Mouse (Mus musculus) brain, embryonic 14.5 days (tissue): ENCODE data around the gene F5. TPM values are rescaled to one million over a fixed set of nuclear protein-coding genes. Genes with fewer than 3 reads are reported as not detected.
"Not testable (repeated sequence)": the region's sequence is repeated elsewhere in the genome, so short reads cannot be mapped to it uniquely, and the experiment has no call there.

Source experiments
- DNase-seq: peaks from one replicate; pipeline ENCODE4 v3.0.0-alpha.2; 2011; ENCODE audit warnings: low read depth
- CTCF ChIP-seq: fragments of 200-500 bp; IDR thresholded peaks from 2 replicates; pipeline ENCODE4 v1.5.1; 2012; ENCODE audit warnings: inconsistent platforms, mild to moderate bottlenecking, moderate library complexity, borderline replicate concordance; ENCODE audit not compliant: insufficient read depth, insufficient read length; ENCODE audit errors: extremely low read depth
- POLR2A ChIP-seq: fragments of 200-500 bp; IDR thresholded peaks from 2 replicates; pipeline ENCODE4 v1.6.1; 2012; ENCODE audit warnings: mild to moderate bottlenecking, inconsistent platforms, borderline replicate concordance; ENCODE audit not compliant: poor library complexity, insufficient read depth, insufficient read length, severe bottlenecking; ENCODE audit errors: extremely low read depth
- polyA plus RNA-seq: library from polyadenylated mRNA; depleted of rRNA; stranded (reverse); fragments of >200 nt; gene quantifications from 2 replicates; pipeline ENCODE4 v1.2.3, GENCODE M21; 2012

The F5 gene
- polyA plus RNA-seq, 1 experiment: 0.36 TPM

GRCm38 (mm10) chr1:164214190-164214589, 62.6 kb downstream of the F5 start:
- DNase-seq: peak; percentile 6
- TF ChIP-seq CTCF: no peak
- no peak for TF ChIP-seq POLR2A

GRCm38 (mm10) chr1:164215097-164215496, 63.5 kb downstream of the F5 start:
- DNase-seq: no peak

GRCm38 (mm10) chr1:164215540-164215939, 63.9 kb downstream of the F5 start:
- DNase-seq: peak; percentile 3
- TF ChIP-seq POLR2A (no peak), CTCF (no peak)

More at GRCm38 (mm10) chr1:164215097-164215496, 63.5 kb downstream of the F5 start:
- TF ChIP-seq CTCF: no peak
- TF ChIP-seq POLR2A: no peak

DNA sequence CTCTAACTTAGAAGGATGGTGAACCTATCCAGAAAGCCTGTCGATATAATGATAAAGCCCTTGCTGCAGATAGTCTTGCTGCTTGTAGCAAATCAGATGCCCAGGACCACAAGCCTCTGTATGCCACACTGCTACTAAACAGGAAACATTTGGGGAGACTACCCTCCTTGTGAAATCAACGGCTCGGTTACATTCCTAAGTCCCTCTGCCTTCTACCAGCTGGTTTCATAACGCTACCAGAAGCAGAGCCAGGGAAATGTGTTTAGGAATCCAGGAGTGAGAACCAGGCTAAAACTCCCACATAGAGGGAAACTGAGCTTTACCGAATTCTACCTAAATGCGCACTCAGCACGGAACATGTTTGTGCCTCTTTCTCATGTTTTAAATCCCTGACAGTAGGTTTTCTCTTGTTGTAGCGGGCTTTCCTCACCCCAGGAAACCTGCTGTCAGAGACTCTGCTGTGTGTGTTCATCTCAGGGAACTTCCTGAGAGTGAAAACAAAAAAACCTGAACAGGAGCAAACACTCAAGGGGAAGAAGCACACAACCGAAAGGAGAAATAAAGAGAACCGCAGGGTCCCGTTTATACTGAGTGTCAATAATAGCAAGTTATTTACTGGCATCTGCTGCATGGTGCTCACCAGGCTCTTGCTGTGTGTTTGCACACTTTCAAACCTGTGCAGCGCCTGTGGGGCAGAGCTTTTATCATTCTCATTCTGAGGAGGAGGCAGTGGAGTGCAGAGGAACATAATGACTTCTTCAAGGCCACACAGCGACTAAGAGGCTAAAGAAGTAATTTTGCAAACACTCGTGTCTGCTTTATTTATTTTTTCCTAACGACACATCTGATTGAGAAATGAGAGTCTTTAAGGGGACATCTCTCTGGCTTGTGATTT, 66.4 kb downstream of the F5 start:
- TF ChIP-seq POLR2A (no peak), CTCF (no peak)
- DNase-seq: peak; percentile 43

GRCm38 (mm10) chr1:164220261-164220660, 68.6 kb downstream of the F5 start:
- no peak for DNase-seq
- TF ChIP-seq POLR2A (no peak), CTCF (no peak)

DNA sequence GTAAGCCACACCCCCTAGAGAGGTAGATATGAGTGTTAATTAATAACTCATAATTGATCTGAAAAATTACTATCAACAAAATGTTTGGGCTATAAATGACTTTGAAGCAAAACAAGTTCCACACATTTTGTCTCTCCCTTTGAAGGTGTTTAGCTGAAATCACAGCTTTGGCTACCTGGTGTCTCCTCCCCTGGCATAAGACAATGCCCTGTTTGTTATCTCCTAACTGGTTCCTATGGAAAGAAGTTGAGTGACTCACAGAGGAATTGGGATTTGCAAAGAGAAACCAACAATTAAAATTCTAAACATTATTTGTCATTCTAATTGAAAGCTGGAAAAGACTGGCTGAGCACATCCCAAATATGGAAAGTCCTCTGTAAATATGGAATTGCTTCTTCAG, 71.5 kb downstream of the F5 start:
- no peak for DNase-seq
- no peak for TF ChIP-seq POLR2A
- no peak for TF ChIP-seq CTCF

DNA sequence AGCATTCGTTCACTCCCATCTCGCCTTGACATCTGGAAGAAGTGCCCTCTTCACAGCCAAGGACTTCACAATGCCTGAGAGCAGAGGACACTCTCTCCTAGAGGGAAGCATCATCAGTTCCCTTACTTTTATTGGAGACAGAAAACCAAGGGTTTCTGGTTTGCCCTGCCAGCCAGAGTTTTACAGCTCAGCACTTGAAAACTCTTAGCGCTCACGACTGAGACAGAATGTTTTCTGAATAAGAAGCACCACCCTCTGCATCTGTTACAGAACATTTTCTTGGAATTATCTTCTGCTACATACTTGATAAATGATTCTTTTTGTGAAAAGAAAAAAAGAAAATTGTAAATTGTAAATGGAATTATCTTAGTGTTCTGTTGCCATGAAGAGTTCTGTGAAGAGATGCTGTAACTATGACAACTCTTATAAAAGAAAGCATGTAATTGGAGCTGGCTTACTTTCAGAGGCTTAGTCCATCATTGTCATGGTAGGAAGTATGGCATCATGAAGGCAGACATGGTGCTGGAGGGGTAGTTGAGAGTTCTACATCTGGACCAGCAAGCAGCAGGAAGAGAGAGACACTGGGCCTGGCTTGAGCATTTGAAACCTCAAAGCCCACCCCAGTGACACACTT, 80.4 kb downstream of the F5 start:
- not testable (repeated sequence) for DNase-seq

GRCm38 (mm10) chr1:164233447-164233846, 81.8 kb downstream of the F5 start:
- no peak for TF ChIP-seq CTCF
- TF ChIP-seq POLR2A: no peak
- DNase-seq: no peak

DNA sequence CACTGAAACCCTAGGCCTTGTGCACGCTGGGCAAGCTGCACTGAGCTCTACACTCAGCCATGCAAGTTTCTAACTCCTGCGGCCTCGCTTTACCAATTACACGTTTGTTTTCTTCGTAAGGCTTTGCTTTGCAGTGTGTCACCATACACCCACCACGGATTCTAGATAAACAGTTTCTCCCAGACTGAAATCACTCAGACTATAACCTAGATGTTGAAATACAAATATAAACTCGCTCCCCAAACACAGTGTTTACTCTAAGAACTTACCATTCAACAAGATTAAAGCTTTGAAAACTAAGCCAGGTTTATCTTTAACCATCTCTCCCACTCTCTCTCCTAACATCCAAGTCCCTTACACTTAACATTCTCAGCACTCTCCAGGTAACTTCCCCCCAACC, 83.4 kb downstream of the F5 start:
- DNase-seq: no peak
- no peak for TF ChIP-seq POLR2A
- no peak for TF ChIP-seq CTCF

- TF ChIP-seq CTCF (no peak), POLR2A (no peak)
- no peak for DNase-seq
These were observed 84.4 kb downstream of the F5 start for GRCm38 (mm10) chr1:164236078-164236477.

GRCm38 (mm10) chr1:164241494-164241893, 89.9 kb downstream of the F5 start:
- DNase-seq: no peak
- TF ChIP-seq POLR2A: no peak
- no peak for TF ChIP-seq CTCF

DNA sequence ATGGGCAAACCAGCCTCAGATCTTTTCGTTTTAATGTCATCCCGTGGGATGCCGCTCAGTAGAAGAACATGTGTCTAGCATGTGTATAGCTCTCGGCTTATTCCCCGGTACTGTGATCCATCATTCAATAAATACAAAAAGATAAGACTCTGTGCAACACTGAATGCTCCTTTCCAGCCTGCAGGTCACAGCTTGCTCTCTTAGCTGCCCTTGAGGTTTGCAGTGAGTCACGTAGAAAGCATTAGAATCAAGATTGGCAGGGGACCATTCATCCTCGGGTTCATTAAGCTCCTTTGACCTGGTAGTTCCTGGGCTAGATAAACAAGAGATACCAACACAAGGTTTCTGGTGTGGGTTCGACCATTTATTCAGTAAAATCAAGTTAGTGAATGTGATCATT, 91.2 kb downstream of the F5 start:
- no peak for DNase-seq
- TF ChIP-seq POLR2A (no peak), CTCF (no peak)
